Mouse (Mus musculus) forebrain, embryonic 16.5 days (tissue): ENCODE results near the gene Abat. TPM values are rescaled to one million over a fixed set of nuclear protein-coding genes. Genes with fewer than 3 reads are reported as not detected.

Source experiments
- ATAC-seq: fragments of 200-750 bp; cut with Nextera tagmentation; 2 replicates; pipeline ENCODE4 v1.8.0; 2017; ENCODE audit warnings: mild to moderate bottlenecking, moderate library complexity
- H3K27ac ChIP-seq: fragments of 300-500 bp; sonication (generic); 2 replicates; pipeline ENCODE4 v1.5.1; 2014; ENCODE audit warnings: low read length, control low read depth
- H3K27me3 ChIP-seq: fragments of 300-500 bp; sonication (generic); replicated peaks from 2 replicates; pipeline ENCODE4 v1.6.1; 2014; ENCODE audit warnings: low read length; ENCODE audit not compliant: control insufficient read depth, insufficient read depth
- H3K36me3 ChIP-seq: fragments of 300-500 bp; sonication (generic); 2 replicates; pipeline ENCODE4 v1.6.1; 2014; ENCODE audit not compliant: control insufficient read depth, insufficient read depth
- H3K4me1 ChIP-seq: fragments of 300-500 bp; sonication (generic); replicated peaks from 2 replicates; pipeline ENCODE4 v1.6.1; 2014; ENCODE audit warnings: low read length; ENCODE audit not compliant: control insufficient read depth, insufficient read depth
- H3K4me2 ChIP-seq: fragments of 300-500 bp; sonication (generic); 2 replicates; pipeline ENCODE4 v1.6.1; 2014; ENCODE audit warnings: mild to moderate bottlenecking, low read length, control low read depth
- H3K4me3 ChIP-seq: fragments of 300-500 bp; sonication (generic); replicated peaks from 2 replicates; pipeline ENCODE4 v1.5.1; 2014; ENCODE audit warnings: mild to moderate bottlenecking, low read length, control low read depth
- H3K9ac ChIP-seq: fragments of 300-500 bp; sonication (generic); replicated peaks from 2 replicates; pipeline ENCODE4 v1.6.1; 2014; ENCODE audit warnings: low read depth, low read length, control low read depth
- H3K9me3 ChIP-seq: fragments of 300-500 bp; sonication (generic); 2 replicates; pipeline ENCODE4 v1.6.1; 2016; ENCODE audit warnings: low read length; ENCODE audit not compliant: control insufficient read depth
- WGBS: fragments of 180-500 bp; shearing (Covaris S2); extraction: QIAGEN DNeasy Blood & Tissue Kit; methylation state at CpG from one replicate; pipeline ENCODE4 v1.1.7; 2014; 5-methylcytosine and 5-hydroxymethylcytosine counted together
- polyA plus RNA-seq: library from polyadenylated mRNA; unstranded; fragments of >200 nt; fragmentation: Nextera tagmentation; extraction: Ambion mirVana; gene quantifications from 2 replicates; pipeline ENCODE4 v1.2.1, GENCODE M21; 2015

Abat gene
- polyA plus RNA-seq, 1 experiment from 2014 or later, result 58.0 TPM

GRCm38 (mm10) chr16:8596336-8596735, 83.1 kb downstream of the Abat start:
- ATAC-seq, result no peak
- no peak overlapping the region for H3K9ac ChIP-seq
- H3K4me3 ChIP-seq, result no peak overlapping the region
- H3K9me3 ChIP-seq, result no peaks in the 10 kb centered on the region
- H3K4me1 ChIP-seq, result no peaks in the 10 kb centered on the region; the same call in 1 of the 2 replicates
- H3K4me2 ChIP-seq, result no peak overlapping the region
- 53% methylated on average over 4 of the region's 4 CpGs for WGBS
- peaks cover 18% of the 10 kb centered on the region; the same call in 1 of the 2 replicates for H3K27me3 ChIP-seq
- H3K36me3 ChIP-seq, result no peaks in the 10 kb centered on the region
- no peak overlapping the region for H3K27ac ChIP-seq

- ATAC-seq, result no peak
- Histone ChIP-seq H3K9me3 (no peaks in the 10 kb centered on the region), H3K4me3 (no peak overlapping the region), H3K4me1 (no peaks in the 10 kb centered on the region; the same call in 1 of the 2 replicates), H3K36me3 (no peaks in the 10 kb centered on the region), H3K4me2 (no peak overlapping the region), H3K9ac (no peak overlapping the region), H3K27me3 (peaks cover 16% of the 10 kb centered on the region; the same call in 1 of the 2 replicates), H3K27ac (no peak overlapping the region)
- WGBS, result 85% methylated on average over 5 of the region's 5 CpGs
These were observed 84.3 kb downstream of the Abat start for GRCm38 (mm10) chr16:8597516-8597915.

GRCm38 (mm10) chr16:8603789-8604188, 90.6 kb downstream of the Abat start:
- ATAC-seq, result no peak
- 82% methylated on average over 3 of the region's 3 CpGs for WGBS
- Histone ChIP-seq H3K4me1 (no peaks in the 10 kb centered on the region), H3K4me3 (no peak overlapping the region), H3K9ac (no peak overlapping the region), H3K9me3 (no peaks in the 10 kb centered on the region), H3K36me3 (no peaks in the 10 kb centered on the region), H3K27ac (no peak overlapping the region), H3K27me3 (peaks cover 8% of the 10 kb centered on the region; the same call in 1 of the 2 replicates), H3K4me2 (no peak overlapping the region)

- no peaks in the 10 kb centered on the region for H3K36me3 ChIP-seq
- no peaks in the 10 kb centered on the region for H3K9me3 ChIP-seq
- no peak for ATAC-seq
These were observed 97.2 kb downstream of the Abat start for GRCm38 (mm10) chr16:8610397-8610796.

GRCm38 (mm10) chr16:8612214-8613005, 99.2 kb downstream of the Abat start:
- no peak overlapping the region for H3K27ac ChIP-seq
- H3K4me2 ChIP-seq, result no peak overlapping the region
- WGBS, result 90% methylated on average over 8 of the region's 8 CpGs
- no peaks in the 10 kb centered on the region for H3K9me3 ChIP-seq
- H3K27me3 ChIP-seq, result no peaks in the 10 kb centered on the region
- H3K4me3 ChIP-seq, result no peak overlapping the region
- no peaks in the 10 kb centered on the region for H3K4me1 ChIP-seq
- H3K9ac ChIP-seq, result no peak overlapping the region
- ATAC-seq, result no peak
- H3K36me3 ChIP-seq, result no peaks in the 10 kb centered on the region

More at GRCm38 (mm10) chr16:8610397-8610796, 97.2 kb downstream of the Abat start:
- Histone ChIP-seq H3K27me3 (no peaks in the 10 kb centered on the region), H3K4me3 (no peak overlapping the region), H3K4me2 (no peak overlapping the region), H3K4me1 (no peaks in the 10 kb centered on the region), H3K27ac (no peak overlapping the region), H3K9ac (no peak overlapping the region)
- 83% methylated on average over 3 of the region's 3 CpGs for WGBS

- H3K4me1 ChIP-seq, result no peaks in the 10 kb centered on the region
- H3K9ac ChIP-seq, result no peak overlapping the region
- 79% methylated on average over 4 of the region's 4 CpGs for WGBS
- H3K4me3 ChIP-seq, result no peak overlapping the region
- no peaks in the 10 kb centered on the region for H3K9me3 ChIP-seq
- H3K4me2 ChIP-seq, result no peak overlapping the region
- no peaks in the 10 kb centered on the region for H3K36me3 ChIP-seq
- no peak for ATAC-seq
- no peaks in the 10 kb centered on the region for H3K27me3 ChIP-seq
- H3K27ac ChIP-seq, result no peak overlapping the region
These were observed 99.8 kb downstream of the Abat start for GRCm38 (mm10) chr16:8613039-8613438.

GRCm38 (mm10) chr16:8613447-8613846, 100.2 kb downstream of the Abat start:
- 80% methylated on average over 3 of the region's 3 CpGs for WGBS
- Histone ChIP-seq H3K4me2 (no peak overlapping the region), H3K4me3 (no peak overlapping the region), H3K36me3 (peaks cover 1% of the 10 kb centered on the region; the same call in 1 of the 2 replicates), H3K9ac (no peak overlapping the region), H3K4me1 (no peaks in the 10 kb centered on the region), H3K27me3 (no peaks in the 10 kb centered on the region), H3K9me3 (no peaks in the 10 kb centered on the region), H3K27ac (no peak overlapping the region)
- ATAC-seq, result no peak

- Histone ChIP-seq H3K9ac (no peak overlapping the region), H3K4me1 (no peaks in the 10 kb centered on the region), H3K36me3 (peaks cover 2% of the 10 kb centered on the region; the same call in 1 of the 2 replicates), H3K27ac (no peak overlapping the region), H3K4me2 (no peak overlapping the region), H3K9me3 (no peaks in the 10 kb centered on the region), H3K4me3 (no peak overlapping the region), H3K27me3 (no peaks in the 10 kb centered on the region; the same call in 1 of the 2 replicates)
- no peak for ATAC-seq
- WGBS, result 54% methylated on average over 10 of the region's 10 CpGs
These were observed 106.6 kb downstream of the Abat start for GRCm38 (mm10) chr16:8619659-8620314.

GRCm38 (mm10) chr16:8620315-8621115, 107.3 kb downstream of the Abat start:
- H3K36me3 ChIP-seq, result peaks cover 2% of the 10 kb centered on the region; the same call in 1 of the 2 replicates
- H3K27ac ChIP-seq, result no peak overlapping the region
- ATAC-seq, result no peak
- WGBS, result 79% methylated on average over 16 of the region's 16 CpGs
- no peak overlapping the region for H3K4me3 ChIP-seq
- H3K27me3 ChIP-seq, result no peaks in the 10 kb centered on the region; the same call in 1 of the 2 replicates
- H3K4me2 ChIP-seq, result no peak overlapping the region
- no peaks in the 10 kb centered on the region for H3K4me1 ChIP-seq
- H3K9me3 ChIP-seq, result no peaks in the 10 kb centered on the region
- H3K9ac ChIP-seq, result no peak overlapping the region
